Mouse (Mus musculus) G1E (cell line): ENCODE data around the gene Iqcd.

Source experiments
- CTCF ChIP-seq: IDR thresholded peaks from 2 replicates; pipeline ENCODE4 v1.5.1; 2012; ENCODE audit warnings: low read depth, low read length, inconsistent platforms, mixed read lengths
- GATA1 ChIP-seq: IDR thresholded peaks from 2 replicates; pipeline ENCODE4 v1.6.1; 2012; ENCODE audit warnings: borderline replicate concordance, low read length, inconsistent platforms, mixed read lengths
- TAL1 ChIP-seq: conservative IDR thresholded peaks from 2 replicates; pipeline ENCODE4 v1.6.1; 2012; ENCODE audit warnings: low read depth, low read length, inconsistent platforms, mixed read lengths

GRCm38 (mm10) chr5:120560129-120560615 is 28.6 kb upstream of the Iqcd start:
- TF ChIP-seq GATA1 (no peak), CTCF (no peak), TAL1 (no peak)
